Mouse (Mus musculus) gastrocnemius, postnatal 36 days (tissue): ENCODE results near the gene Slc13a1. TPM values are rescaled to one million over a fixed set of nuclear protein-coding genes. Genes with fewer than 3 reads are reported as not detected.

Source experiments
- DNase-seq, 2 experiments: peaks; one replicate each; pipeline ENCODE4 v3.0.0; 2022
- intact Hi-C: fragments of 180-260 bp; cut with DNase I; formaldehyde crosslinking; loops from one replicate; pipeline ENCODE4 v1.15.1; 2025
- microRNA-seq, 2 experiments: library from miRNA; unstranded; fragments of <30 nt; microRNA quantifications; one replicate each; pipeline ENCODE4 v1.2.0; 2021
- total RNA-seq, 2 experiments: library from RNA; stranded (reverse); gene quantifications; 2 replicates each; pipeline ENCODE4 v1.2.3; 2021

Gene Slc13a1
- total RNA-seq, 2 experiments from 2014 or later = 0.10 TPM; not detected in 1

GRCm38 (mm10) chr6:24097400-24097799, 70.5 kb downstream of the Slc13a1 start:
- intact Hi-C loops = no loop called here
- DNase-seq = no peak

GRCm38 (mm10) chr6:24076089-24076488, 91.8 kb downstream of the Slc13a1 start:
- intact Hi-C loops = no loop called here
- DNase-seq = no peak

- intact Hi-C loops = no loop called here
- no peak for DNase-seq
Observed at GRCm38 (mm10) chr6:24072804-24073203, 95.1 kb downstream of the Slc13a1 start.

- no peak for DNase-seq
- intact Hi-C loops = no loop called here
Observed at GRCm38 (mm10) chr6:24059754-24060153, 108.1 kb downstream of the Slc13a1 start.

- no peak for DNase-seq
- intact Hi-C loops = no loop called here
Observed at GRCm38 (mm10) chr6:24055086-24055485, 112.8 kb downstream of the Slc13a1 start.

- DNase-seq = no peak
- intact Hi-C loops = no loop called here
Observed at GRCm38 (mm10) chr6:24054086-24054710, 113.7 kb downstream of the Slc13a1 start.

GRCm38 (mm10) chr6:24047014-24047770, 120.7 kb downstream of the Slc13a1 start:
- no peak for DNase-seq
- intact Hi-C loops = no loop called here

GRCm38 (mm10) chr6:24043496-24043895, 124.4 kb downstream of the Slc13a1 start:
- intact Hi-C loops = no loop called here
- no peak for DNase-seq

Small RNAs within 50 kb of the gene (microRNA-seq; reads per million reads assigned to microRNA genes)
- 0 reads per million in 2 experiments for gene Gm26386

Other genes with a start within 250 kb of the Slc13a1 start
- gene Tas2r118, start 198.0 kb downstream of the Slc13a1 start, total RNA-seq = not detected